Mouse (Mus musculus) layer of hippocampus, adult 2 months (tissue): ENCODE data around the gene Fam110a. TPM values are rescaled to one million over a fixed set of nuclear protein-coding genes. Genes with fewer than 3 reads are reported as not detected.
"Not testable (repeated sequence)": the region's sequence is repeated elsewhere in the genome, so short reads cannot be mapped to it uniquely, and the experiment has no call there.

Source experiments
- DNase-seq, 2 experiments: peaks; one replicate each; pipeline ENCODE4 v3.0.0; 2022; ENCODE audit warnings: low spot score in 2 of 2
- H3K27ac ChIP-seq: fragments of 200-600 bp; 2 replicates; pipeline ENCODE4 v1.8.1; 2022
- H3K4me3 ChIP-seq: fragments of 200-600 bp; 2 replicates; pipeline ENCODE4 v1.8.1; 2022; ENCODE audit warnings: mild to moderate bottlenecking
- CTCF ChIP-seq: fragments of 200-600 bp; conservative IDR thresholded peaks from 2 replicates; pipeline ENCODE4 v1.8.1; 2022; ENCODE audit warnings: antibody characterized with exemption, mild to moderate bottlenecking, moderate library complexity
- total RNA-seq, 2 experiments: library from RNA; stranded (reverse); gene quantifications; 2 replicates each; pipeline ENCODE4 v1.2.3; 2021

Fam110a gene
- total RNA-seq, 2 experiments from 2014 or later, result 7.8 to 8.0 TPM

- TF ChIP-seq CTCF, result no peak
- Histone ChIP-seq H3K4me3 (no peak overlapping the region), H3K27ac (no peak overlapping the region)
- no peak for DNase-seq
Observed at GRCm38 (mm10) chr2:152009061-152009779, 29.2 kb upstream of the Fam110a start.

GRCm38 (mm10) chr2:152007783-152008182, 27.8 kb upstream of the Fam110a start:
- DNase-seq, result peak in 1 of 2 experiments; percentile 66
- H3K27ac ChIP-seq, result no peak overlapping the region
- peak; percentile 85 for TF ChIP-seq CTCF
- H3K4me3 ChIP-seq, result no peak overlapping the region

- no peak for TF ChIP-seq CTCF
- DNase-seq, result no peak
- no peak overlapping the region for H3K4me3 ChIP-seq
Observed at GRCm38 (mm10) chr2:152002529-152002928, 22.5 kb upstream of the Fam110a start.

GRCm38 (mm10) chr2:152000735-152001134, 20.7 kb upstream of the Fam110a start:
- Histone ChIP-seq H3K4me3 (no peak overlapping the region), H3K27ac (no peak overlapping the region)
- no peak for TF ChIP-seq CTCF
- no peak for DNase-seq

More at GRCm38 (mm10) chr2:152002529-152002928, 22.5 kb upstream of the Fam110a start:
- H3K27ac ChIP-seq, result no peak overlapping the region

GRCm38 (mm10) chr2:152000291-152000679, 20.3 kb upstream of the Fam110a start:
- no peak for DNase-seq
- Histone ChIP-seq H3K4me3 (no peak overlapping the region), H3K27ac (no peak overlapping the region)
- TF ChIP-seq CTCF, result no peak

- no peak overlapping the region; the same call in 1 of the 2 replicates for H3K4me3 ChIP-seq
- no peak for TF ChIP-seq CTCF
- no peak for DNase-seq
- no peak overlapping the region for H3K27ac ChIP-seq
Observed at GRCm38 (mm10) chr2:151999669-152000290, 19.8 kb upstream of the Fam110a start.

- DNase-seq, result no peak
- H3K4me3 ChIP-seq, result no peak overlapping the region
- no peak for TF ChIP-seq CTCF
- H3K27ac ChIP-seq, result no peak overlapping the region
Observed at GRCm38 (mm10) chr2:151998932-151999331, 18.9 kb upstream of the Fam110a start.

- Histone ChIP-seq H3K27ac (no peak overlapping the region), H3K4me3 (no peak overlapping the region)
- no peak for DNase-seq
- TF ChIP-seq CTCF, result no peak
Observed at GRCm38 (mm10) chr2:151998505-151998899, 18.5 kb upstream of the Fam110a start.

- TF ChIP-seq CTCF, result no peak
- no peak overlapping the region for H3K27ac ChIP-seq
- no peak for DNase-seq
Observed at GRCm38 (mm10) chr2:151997776-151998504, 17.9 kb upstream of the Fam110a start.

GRCm38 (mm10) chr2:151997190-151997575, 17.2 kb upstream of the Fam110a start:
- H3K27ac ChIP-seq, DNase-seq, H3K4me3 ChIP-seq: not testable (repeated sequence)

More at GRCm38 (mm10) chr2:151997776-151998504, 17.9 kb upstream of the Fam110a start:
- no peak overlapping the region for H3K4me3 ChIP-seq

- DNase-seq, result peak; percentile 63 to 88
- Histone ChIP-seq H3K27ac (peak within 1 kb of the TSS; percentile 25; the same call in 1 of the 2 replicates), H3K4me3 (peak within 1 kb of the TSS; percentile 36)
- peak; percentile 99 for TF ChIP-seq CTCF
Observed at GRCm38 (mm10) chr2:151996229-151997189, 16.5 kb upstream of the Fam110a start, which contains the start of gene Slc52a3. Slc52a3 (plus strand) TSS chr2:151996511.
